Mouse (Mus musculus): ENCODE measurements at regions not wholly inside any gene's neighbourhood (a gene's known extent, or its start where the extent isn't known, plus 50 kb on each side); places are given as distances from the start of the nearest gene placed in this dataset.

- no peaks in the 10 kb centered on the region for H3K27me3 ChIP-seq (ENCODE audit: insufficient read depth, low read length)
- no peak overlapping the region for H3K4me3 ChIP-seq (ENCODE audit: low read depth, low read length)
- H3K9me3 ChIP-seq (replicated peaks): 0 out of 2 replicates have a peak, but pooled peaks cover 4% of the 10 kb centered on the region
- TF ChIP-seq POLR2AphosphoS5 (IDR thresholded peaks at IDR 0.05; ENCODE audit: insufficient replicate concordance, low read depth, low read length) (no peak), TAL1 (conservative IDR thresholded peaks at IDR 0.05; ENCODE audit: low read depth, low read length) (no peak), GATA2 (IDR thresholded peaks at IDR 0.05; ENCODE audit: borderline replicate concordance, low read depth, low read length) (no peak), GATA1 (IDR thresholded peaks at IDR 0.05; ENCODE audit: borderline replicate concordance, low read length) (no peak), CTCF (IDR thresholded peaks at IDR 0.05; ENCODE audit: low read depth, low read length) (no peak)
- no peaks in the 10 kb centered on the region for H3K36me3 ChIP-seq (replicated peaks)
- DNase-seq (ENCODE audit: low spot score) (no peak), ATAC-seq (ENCODE audit: extremely low read depth, insufficient number of reproducible peaks, low FRiP score, poor library complexity, severe bottlenecking) (no peak)
- no peaks in the 10 kb centered on the region for H3K4me1 ChIP-seq (ENCODE audit: insufficient read depth, low read depth, low read length)
Measured at GRCm38 (mm10) chr9:90695693-90696092, 425.1 kb upstream of the Tbc1d2b start.

DNA sequence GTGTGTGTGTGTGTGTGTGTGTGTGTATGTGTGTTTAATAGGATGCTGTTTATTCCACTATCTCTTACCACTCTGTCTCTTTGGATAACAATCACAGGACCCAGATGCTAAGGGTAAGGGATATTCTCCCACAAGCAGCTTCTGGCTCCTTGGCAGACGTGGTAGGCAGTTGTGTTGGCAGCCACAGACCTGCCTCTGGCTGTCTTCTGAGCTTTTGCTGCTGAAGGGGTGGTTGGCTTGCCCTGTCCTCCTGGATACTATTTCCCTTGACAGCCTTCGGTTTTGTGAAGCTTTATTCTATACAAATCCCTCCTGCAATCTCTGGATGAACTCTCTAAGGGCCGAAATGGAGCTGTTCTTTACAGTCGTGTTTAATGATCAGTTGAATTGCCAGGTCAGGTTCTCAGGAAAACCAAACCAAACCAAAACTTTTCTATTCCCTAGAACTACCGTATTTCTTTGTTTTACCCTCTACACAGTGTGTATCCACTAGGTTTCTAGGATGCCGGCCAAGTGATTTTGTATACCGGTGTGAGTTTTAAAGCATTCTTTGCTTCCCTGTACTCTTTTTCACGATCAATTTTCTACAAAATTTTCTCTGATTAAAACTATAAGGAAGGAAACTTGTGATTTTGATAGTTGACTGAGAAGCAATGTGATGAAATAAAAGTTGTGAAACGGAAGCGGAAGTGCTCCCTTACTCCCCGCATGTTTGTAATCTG is 426.8 kb upstream of the Tbc1d2b start:
- Histone ChIP-seq H3K4me1 (ENCODE audit: insufficient read depth, low read depth, low read length) (no peaks in the 10 kb centered on the region), H3K36me3 (replicated peaks) (no peaks in the 10 kb centered on the region), H3K27me3 (ENCODE audit: insufficient read depth, low read length) (no peaks in the 10 kb centered on the region), H3K9me3 (replicated peaks) (0 out of 2 replicates have a peak, but pooled peaks cover 4% of the 10 kb centered on the region), H3K4me3 (ENCODE audit: low read depth, low read length) (no peak overlapping the region)
- ATAC-seq (ENCODE audit: extremely low read depth, insufficient number of reproducible peaks, low FRiP score, poor library complexity, severe bottlenecking): no peak
- no peak for DNase-seq (ENCODE audit: low spot score)
- no peak for TF ChIP-seq POLR2AphosphoS5 (IDR thresholded peaks at IDR 0.05; ENCODE audit: insufficient replicate concordance, low read depth, low read length)
- no peak for TF ChIP-seq TAL1 (conservative IDR thresholded peaks at IDR 0.05; ENCODE audit: low read depth, low read length)
- TF ChIP-seq CTCF (IDR thresholded peaks at IDR 0.05; ENCODE audit: low read depth, low read length): no peak

DNA sequence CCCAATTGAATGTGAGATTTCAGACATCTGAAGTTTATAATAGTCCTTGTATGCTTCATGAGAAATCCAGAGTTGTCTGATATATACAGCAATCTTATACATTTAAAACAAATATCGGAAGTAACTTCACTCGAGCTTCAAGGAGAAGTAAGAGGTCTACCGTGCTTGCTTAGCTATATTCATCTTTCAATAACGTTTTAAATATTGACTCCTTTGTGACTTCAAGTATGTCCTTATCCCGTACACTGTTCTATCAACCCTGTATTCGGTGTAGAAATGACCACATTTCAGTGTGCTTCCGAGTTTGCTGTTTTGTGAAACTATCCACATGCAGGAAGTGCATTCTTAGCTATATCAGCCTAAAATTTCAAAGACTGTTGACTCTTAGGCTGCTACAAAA is 427.8 kb upstream of the Tbc1d2b start:
- Histone ChIP-seq H3K36me3 (replicated peaks) (no peaks in the 10 kb centered on the region), H3K4me1 (ENCODE audit: insufficient read depth, low read depth, low read length) (no peaks in the 10 kb centered on the region), H3K27me3 (ENCODE audit: insufficient read depth, low read length) (no peaks in the 10 kb centered on the region), H3K9me3 (replicated peaks) (0 out of 2 replicates have a peak, but pooled peaks cover 4% of the 10 kb centered on the region), H3K4me3 (ENCODE audit: low read depth, low read length) (no peak overlapping the region)
- no peak for TF ChIP-seq GATA1 (IDR thresholded peaks at IDR 0.05; ENCODE audit: borderline replicate concordance, low read length)
- TF ChIP-seq TAL1 (conservative IDR thresholded peaks at IDR 0.05; ENCODE audit: low read depth, low read length): no peak
- no peak for TF ChIP-seq CTCF (IDR thresholded peaks at IDR 0.05; ENCODE audit: low read depth, low read length)
- TF ChIP-seq POLR2AphosphoS5 (IDR thresholded peaks at IDR 0.05; ENCODE audit: insufficient replicate concordance, low read depth, low read length): no peak
- TF ChIP-seq GATA2 (IDR thresholded peaks at IDR 0.05; ENCODE audit: borderline replicate concordance, low read depth, low read length): no peak
- ATAC-seq (ENCODE audit: extremely low read depth, insufficient number of reproducible peaks, low FRiP score, poor library complexity, severe bottlenecking) (no peak), DNase-seq (ENCODE audit: low spot score) (no peak)

DNA sequence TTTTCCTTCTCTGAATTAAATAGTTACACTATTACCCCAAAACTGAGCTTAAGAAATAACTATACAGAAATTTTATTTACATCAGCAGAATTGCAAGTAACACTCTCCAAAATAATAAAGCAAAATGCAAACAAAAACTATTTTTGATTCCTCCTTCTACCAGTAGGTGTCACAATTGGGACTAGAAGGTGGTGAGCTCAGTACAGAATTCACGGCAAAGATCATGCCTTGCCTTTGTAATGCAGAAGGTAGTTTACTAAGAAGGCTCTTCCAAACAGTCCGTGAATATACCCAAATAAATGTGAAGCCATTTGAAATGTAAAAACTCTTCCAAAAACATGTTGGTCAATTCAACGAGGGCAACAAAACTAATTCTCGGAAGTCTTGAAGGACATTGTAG is 428.5 kb upstream of the Tbc1d2b start:
- Histone ChIP-seq H3K9me3 (replicated peaks) (0 out of 2 replicates have a peak, but pooled peaks cover 4% of the 10 kb centered on the region), H3K27me3 (ENCODE audit: insufficient read depth, low read length) (no peaks in the 10 kb centered on the region), H3K4me1 (ENCODE audit: insufficient read depth, low read depth, low read length) (no peaks in the 10 kb centered on the region), H3K36me3 (replicated peaks) (no peaks in the 10 kb centered on the region), H3K4me3 (ENCODE audit: low read depth, low read length) (no peak overlapping the region)
- TF ChIP-seq GATA1 (IDR thresholded peaks at IDR 0.05; ENCODE audit: borderline replicate concordance, low read length) (no peak), GATA2 (IDR thresholded peaks at IDR 0.05; ENCODE audit: borderline replicate concordance, low read depth, low read length) (no peak), POLR2AphosphoS5 (IDR thresholded peaks at IDR 0.05; ENCODE audit: insufficient replicate concordance, low read depth, low read length) (no peak), CTCF (IDR thresholded peaks at IDR 0.05; ENCODE audit: low read depth, low read length) (no peak), TAL1 (conservative IDR thresholded peaks at IDR 0.05; ENCODE audit: low read depth, low read length) (no peak)
- DNase-seq (ENCODE audit: low spot score) (no peak), ATAC-seq (ENCODE audit: extremely low read depth, insufficient number of reproducible peaks, low FRiP score, poor library complexity, severe bottlenecking) (no peak)

GRCm38 (mm10) chr9:90700236-90701179 is 429.9 kb upstream of the Tbc1d2b start:
- ATAC-seq (ENCODE audit: extremely low read depth, insufficient number of reproducible peaks, low FRiP score, poor library complexity, severe bottlenecking) (no peak), DNase-seq (ENCODE audit: low spot score) (no peak)
- Histone ChIP-seq H3K4me3 (ENCODE audit: low read depth, low read length) (no peak overlapping the region), H3K27me3 (ENCODE audit: insufficient read depth, low read length) (no peaks in the 10 kb centered on the region), H3K36me3 (replicated peaks) (no peaks in the 10 kb centered on the region), H3K9me3 (replicated peaks) (0 out of 2 replicates have a peak, but pooled peaks cover 4% of the 10 kb centered on the region), H3K4me1 (ENCODE audit: insufficient read depth, low read depth, low read length) (no peaks in the 10 kb centered on the region)
- TF ChIP-seq CTCF (IDR thresholded peaks at IDR 0.05; ENCODE audit: low read depth, low read length): no peak
- no peak for TF ChIP-seq TAL1 (conservative IDR thresholded peaks at IDR 0.05; ENCODE audit: low read depth, low read length)
- TF ChIP-seq POLR2AphosphoS5 (IDR thresholded peaks at IDR 0.05; ENCODE audit: insufficient replicate concordance, low read depth, low read length): no peak
- TF ChIP-seq GATA2 (IDR thresholded peaks at IDR 0.05; ENCODE audit: borderline replicate concordance, low read depth, low read length): no peak
- TF ChIP-seq GATA1 (IDR thresholded peaks at IDR 0.05; ENCODE audit: borderline replicate concordance, low read length): no peak

- Histone ChIP-seq H3K4me1 (ENCODE audit: insufficient read depth, low read depth, low read length) (no peaks in the 10 kb centered on the region), H3K4me3 (ENCODE audit: low read depth, low read length) (no peak overlapping the region), H3K9me3 (replicated peaks) (0 out of 2 replicates have a peak, but pooled peaks cover 3% of the 10 kb centered on the region), H3K27me3 (ENCODE audit: insufficient read depth, low read length) (no peaks in the 10 kb centered on the region), H3K36me3 (replicated peaks) (no peaks in the 10 kb centered on the region)
- ATAC-seq (ENCODE audit: extremely low read depth, insufficient number of reproducible peaks, low FRiP score, poor library complexity, severe bottlenecking) (no peak), DNase-seq (ENCODE audit: low spot score) (no peak)
- TF ChIP-seq GATA1 (IDR thresholded peaks at IDR 0.05; ENCODE audit: borderline replicate concordance, low read length) (no peak), POLR2AphosphoS5 (IDR thresholded peaks at IDR 0.05; ENCODE audit: insufficient replicate concordance, low read depth, low read length) (no peak), GATA2 (IDR thresholded peaks at IDR 0.05; ENCODE audit: borderline replicate concordance, low read depth, low read length) (no peak), CTCF (IDR thresholded peaks at IDR 0.05; ENCODE audit: low read depth, low read length) (no peak), TAL1 (conservative IDR thresholded peaks at IDR 0.05; ENCODE audit: low read depth, low read length) (no peak)
Measured at GRCm38 (mm10) chr9:90701180-90701765, 430.7 kb upstream of the Tbc1d2b start.
